Mouse (Mus musculus) testis, postnatal 14 days (tissue): ENCODE results near the gene Ap3b1.

Source experiments
- DNase-seq: peaks from one replicate; pipeline ENCODE4 v3.0.0; 2021; ENCODE audit warnings: low spot score

Gene Ap3b1

DNA sequence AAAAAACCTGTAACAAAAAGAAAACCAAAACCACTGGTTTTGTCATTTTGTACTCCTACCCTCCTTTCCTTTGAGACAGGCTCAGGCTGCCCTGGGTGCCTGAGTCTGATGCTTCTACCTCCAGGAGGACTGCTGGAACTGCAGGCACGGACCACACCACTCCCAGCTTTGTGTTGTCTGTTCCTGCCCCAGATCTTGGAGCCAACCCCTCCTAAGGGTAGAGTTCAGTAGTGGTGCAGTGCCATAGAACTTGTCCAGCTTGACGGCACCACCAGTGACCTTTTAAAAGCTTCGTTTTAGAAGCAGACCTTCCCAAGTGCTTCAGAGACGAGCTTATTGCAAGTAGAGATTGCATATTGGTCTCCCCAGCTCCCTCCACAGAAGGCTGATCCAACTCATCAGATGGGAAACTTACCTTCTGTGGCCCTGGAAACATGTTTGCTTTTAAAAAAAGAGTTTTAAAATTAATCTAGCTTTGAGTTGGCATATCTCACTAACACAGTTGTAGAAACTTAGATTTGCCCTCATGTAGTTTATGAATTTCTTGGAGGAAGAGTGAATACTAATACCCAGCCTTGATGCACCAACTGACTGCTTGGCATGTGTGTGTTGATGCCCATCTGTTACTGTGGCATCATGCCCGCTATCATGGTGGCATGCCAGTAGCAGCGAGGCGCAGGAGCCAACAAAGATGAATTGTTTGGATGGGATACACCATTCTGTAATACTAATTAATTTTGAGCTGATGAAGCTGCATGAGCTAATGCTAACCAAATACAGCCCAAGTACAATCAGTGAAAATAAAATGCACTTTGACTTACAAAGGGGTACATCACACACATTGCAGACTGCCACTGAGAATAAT, 17.0 kb downstream of the Ap3b1 start:
- no peak for DNase-seq

- DNase-seq = no peak
Observed at GRCm38 (mm10) chr13:94379006-94379405, 20.2 kb downstream of the Ap3b1 start.

DNA sequence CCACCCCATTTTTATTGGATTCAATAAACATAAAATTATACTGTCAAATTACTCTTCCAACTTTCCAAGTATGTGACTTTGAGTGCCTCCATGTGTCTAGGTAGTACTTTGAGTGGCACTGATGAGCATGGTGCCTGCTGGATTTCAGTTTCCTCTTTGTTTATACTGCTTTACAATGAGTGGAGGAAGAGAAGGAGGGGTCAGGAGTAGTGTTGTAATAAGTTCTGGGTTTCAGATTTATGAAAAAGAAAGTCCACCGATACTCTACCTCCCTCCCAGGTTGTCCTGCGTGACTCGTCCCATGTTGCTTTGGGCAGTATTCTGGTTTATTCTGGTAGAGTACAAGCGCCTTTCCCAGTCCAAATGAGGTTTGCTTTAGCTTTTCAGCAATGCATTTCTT, 22.7 kb downstream of the Ap3b1 start:
- no peak for DNase-seq

DNA sequence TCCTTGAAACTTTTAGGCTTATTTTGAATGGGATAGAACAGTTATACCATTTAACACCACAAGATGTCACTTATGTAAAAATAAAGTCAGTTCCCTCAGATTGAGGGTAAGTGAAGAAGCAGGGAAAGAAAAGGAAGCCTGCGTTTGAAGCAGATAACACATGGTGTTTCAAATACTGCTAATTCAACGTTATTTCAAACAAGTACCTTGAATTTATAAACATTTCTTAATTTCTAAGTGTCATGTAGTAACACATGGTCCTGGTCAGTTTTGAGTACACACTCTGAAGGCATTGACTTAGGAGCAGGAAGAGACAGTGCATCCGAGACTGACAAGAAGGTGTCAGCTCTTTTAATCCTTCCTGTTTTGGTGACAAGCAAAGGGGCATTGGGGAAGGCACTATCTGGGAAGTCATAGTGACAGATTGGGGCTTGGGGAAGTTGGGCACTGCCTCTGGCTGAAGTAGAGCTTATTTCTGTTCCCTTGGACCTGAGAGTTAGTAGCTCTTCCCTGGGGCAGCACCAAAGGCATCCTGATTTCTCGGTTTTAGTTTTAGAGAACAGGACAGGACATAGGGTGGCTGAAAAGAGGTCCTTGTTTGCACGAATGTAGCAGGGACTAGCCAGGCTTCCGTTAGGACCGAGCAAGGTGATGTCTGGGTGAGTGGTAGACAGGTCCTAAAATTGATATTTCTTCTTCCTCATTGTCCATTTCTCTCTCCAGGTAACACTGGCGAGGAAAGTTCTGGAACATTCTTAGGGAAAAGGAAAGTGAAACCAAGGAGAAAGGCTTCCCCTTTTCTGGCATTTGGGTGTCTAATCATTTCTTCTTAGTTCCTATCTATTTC, 23.3 kb downstream of the Ap3b1 start:
- no peak for DNase-seq

DNA sequence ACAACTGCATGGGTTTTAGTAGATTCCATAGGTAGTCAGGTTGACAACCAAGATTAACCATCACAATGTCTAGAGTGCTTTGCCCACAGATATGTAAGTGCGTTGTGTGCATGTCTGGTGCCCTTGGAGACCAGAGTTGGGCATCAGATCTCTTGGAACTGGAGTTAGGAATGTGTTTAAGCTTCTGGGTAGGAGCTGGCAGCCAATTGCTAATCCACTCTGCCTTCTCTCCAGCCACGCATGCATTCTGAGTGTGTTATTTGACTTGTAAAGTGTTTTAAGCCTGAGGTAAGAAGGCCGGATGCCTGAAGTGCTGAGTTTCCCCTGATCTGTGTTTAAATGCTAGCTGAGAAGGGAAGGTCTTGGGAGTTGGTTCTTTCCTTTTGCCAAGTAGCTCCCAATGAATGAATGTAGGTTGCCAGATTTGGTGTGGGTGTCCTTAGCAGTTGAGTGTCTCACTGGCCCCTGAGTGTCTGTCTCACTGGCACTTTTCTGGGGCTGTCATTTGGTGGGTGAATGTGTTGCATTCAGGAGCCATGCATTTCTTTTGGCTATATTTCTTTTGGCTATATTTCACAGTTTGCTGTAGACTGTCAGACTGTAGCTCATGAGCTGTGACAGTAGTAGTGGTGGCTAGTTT, 26.3 kb downstream of the Ap3b1 start:
- no peak for DNase-seq

DNA sequence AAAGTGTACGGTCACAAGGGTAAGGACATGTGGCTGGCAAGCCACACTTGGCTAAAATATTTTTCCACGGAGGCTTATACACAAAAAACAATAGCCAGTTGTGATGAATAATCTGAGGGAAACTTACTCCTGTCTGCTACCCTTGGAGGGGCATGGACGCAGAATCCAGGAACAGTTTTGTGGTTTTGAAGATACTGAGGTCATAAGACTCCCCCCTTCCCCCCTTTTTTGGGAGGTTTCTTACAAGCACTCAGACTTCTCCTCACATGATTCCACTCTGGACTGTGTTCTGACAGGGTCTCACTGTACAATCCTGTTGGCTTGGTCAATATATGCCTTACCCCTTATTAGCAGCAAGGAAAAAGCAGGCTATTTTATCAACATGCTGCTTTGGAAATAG, 29.8 kb downstream of the Ap3b1 start:
- DNase-seq = no peak

GRCm38 (mm10) chr13:94389541-94389940, 30.8 kb downstream of the Ap3b1 start:
- DNase-seq = peak; percentile 31

DNA sequence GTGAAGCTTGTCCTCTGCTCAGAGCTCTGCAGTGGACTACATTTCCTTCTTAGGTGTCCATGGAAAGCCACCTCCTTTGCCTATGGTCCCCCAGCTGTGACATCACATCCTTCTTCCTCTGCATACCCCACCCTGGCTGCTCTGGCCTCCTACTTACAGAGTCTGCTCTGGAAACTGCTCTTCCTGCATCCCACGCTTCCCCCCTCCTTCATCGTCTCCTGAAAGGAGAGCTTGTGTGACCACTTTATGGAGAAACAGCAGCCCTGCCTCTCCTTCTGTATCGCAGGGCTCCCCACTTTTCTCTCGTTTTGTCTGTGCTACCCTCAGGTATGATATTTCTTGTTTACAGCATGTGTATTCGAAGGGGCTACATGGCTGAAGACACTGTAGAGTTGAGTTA, 33.5 kb downstream of the Ap3b1 start:
- DNase-seq = no peak

- DNase-seq = no peak
Observed at GRCm38 (mm10) chr13:94394486-94394885, 35.7 kb downstream of the Ap3b1 start.

DNA sequence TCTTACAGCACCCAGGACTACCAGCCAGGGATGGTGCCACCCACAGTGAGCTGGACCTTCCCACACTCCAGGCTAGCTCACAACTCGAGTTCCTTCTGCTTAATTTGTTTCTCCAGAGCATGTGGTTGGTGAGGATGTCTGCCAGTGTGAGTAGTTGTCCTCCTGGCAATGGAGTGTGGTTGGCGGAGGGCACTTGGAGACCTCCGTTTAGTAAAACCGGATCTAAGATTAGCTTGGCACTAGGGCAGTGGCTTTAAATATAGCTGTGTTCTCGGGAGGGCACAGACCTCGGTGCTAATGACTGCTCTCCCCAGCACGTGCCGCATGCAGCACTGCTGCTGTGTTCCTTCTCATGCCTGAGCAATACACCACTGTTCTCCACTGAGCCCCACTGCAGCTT, 37.0 kb downstream of the Ap3b1 start:
- no peak for DNase-seq

GRCm38 (mm10) chr13:94396392-94396920, 37.7 kb downstream of the Ap3b1 start:
- DNase-seq = no peak

DNA sequence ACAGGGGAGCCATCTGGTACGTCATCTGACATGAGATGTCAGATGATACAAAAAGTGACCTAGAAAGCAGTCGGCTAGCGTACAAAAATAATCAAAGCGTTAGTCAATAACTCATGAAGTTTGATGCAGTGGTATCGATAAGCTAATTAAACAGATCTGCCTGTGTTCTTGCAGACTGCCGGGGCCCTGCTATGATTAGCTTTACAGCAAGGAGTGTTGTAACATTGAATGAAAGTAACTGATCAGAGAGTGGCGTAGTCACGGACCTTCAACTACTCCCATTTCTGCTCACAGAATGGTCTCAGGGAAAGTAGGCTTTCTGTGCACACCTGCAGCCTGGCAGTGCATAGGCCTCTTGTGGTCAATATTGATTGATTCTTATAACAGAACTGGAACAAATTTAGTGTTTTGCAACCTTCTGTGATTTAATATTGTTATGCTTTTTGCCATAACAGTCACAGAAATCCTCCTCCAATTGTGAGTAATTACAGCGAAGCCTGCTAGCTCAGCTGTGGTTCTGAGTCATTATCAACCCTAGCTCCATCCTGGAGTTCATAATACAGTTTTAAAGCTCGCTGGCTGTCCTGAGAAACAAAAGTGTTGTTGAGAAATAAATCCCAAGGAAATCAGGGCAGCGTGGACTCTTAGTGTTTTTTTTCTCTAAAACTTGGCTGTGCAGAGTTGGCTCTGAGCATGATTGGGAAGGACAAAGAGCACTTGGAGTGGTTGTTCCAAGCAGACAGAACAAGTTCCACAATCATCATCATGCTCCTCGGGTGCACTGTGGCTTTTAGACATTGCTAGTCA, 40.0 kb downstream of the Ap3b1 start:
- no peak for DNase-seq

- DNase-seq = no peak
Observed at GRCm38 (mm10) chr13:94400465-94400864, 41.7 kb downstream of the Ap3b1 start.

DNA sequence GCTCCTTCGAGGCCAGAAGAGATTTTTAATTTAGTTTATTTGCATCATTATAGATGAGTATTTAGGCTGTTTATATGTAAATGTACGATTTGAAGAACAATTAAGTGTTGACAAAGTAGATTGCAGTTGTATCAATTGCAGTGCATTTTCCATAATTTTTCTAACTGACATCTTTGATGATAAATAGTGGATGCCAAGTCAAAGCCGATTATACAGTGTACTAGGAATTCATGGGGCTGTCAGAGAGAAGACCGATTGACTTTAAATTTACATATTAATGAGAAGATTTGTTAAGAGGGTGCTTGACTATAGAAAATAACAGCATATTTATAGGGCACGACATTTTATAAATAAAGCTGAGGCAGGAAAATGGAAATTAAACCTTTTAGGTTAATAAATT, 64.8 kb downstream of the Ap3b1 start:
- DNase-seq = no peak

DNA sequence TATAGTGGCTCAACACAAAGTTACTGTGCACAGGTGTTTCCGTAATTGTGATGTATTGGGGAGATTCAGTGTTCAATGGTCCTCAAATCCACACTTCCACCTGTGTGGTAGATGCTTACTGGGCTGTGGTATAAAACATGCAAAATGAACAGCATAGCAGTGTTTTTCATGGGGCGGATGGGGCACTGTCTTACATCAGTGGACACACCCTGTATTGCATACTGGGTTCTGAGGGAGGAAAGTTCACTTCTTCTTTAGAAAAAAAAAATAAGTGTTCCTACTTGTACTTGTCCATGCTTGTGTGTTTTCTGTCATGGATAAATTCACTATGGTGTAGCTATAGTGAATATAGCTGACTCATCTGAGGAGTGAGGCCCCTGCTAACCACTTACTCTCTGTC, 70.8 kb downstream of the Ap3b1 start:
- no peak for DNase-seq

DNA sequence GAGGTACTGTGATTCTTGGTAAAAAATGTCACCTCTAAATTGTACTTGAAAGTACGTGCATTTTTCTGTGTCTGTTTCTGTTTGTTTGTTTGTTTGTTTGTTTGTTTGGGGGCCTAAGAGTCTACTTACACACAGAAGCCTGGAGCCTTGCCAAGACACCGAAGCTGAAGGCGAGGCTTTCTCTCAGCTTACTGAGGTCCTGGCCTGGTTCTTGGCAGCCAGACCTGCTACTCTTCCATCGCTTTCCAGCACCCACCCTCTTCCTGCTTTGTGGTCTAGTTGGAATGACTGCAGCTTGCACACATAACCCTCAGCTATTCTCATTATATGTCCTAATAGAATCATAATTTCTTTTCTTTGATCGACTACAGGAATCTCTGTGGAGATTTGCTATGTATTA, 80.6 kb downstream of the Ap3b1 start:
- DNase-seq = no peak

DNA sequence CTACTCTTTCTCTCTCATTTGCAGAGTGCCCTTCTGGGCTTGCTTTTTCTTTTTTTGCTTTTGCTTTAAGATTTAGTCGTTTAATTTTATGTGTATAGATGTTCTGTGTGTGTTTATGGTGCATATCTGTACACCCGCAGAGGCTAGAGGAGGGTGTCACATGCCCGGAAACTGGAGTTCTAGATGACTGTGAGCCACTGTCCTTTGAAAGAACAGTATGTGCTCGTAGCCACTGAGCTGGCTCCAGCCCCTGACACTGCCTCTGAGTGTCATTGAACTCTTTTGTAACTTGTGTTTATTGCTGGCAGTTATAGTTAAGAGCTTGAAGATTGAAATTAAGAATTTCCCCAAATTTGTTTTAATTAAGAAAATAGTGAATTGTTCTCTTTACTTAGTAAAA, 82.4 kb downstream of the Ap3b1 start:
- peak; percentile 19 for DNase-seq

DNA sequence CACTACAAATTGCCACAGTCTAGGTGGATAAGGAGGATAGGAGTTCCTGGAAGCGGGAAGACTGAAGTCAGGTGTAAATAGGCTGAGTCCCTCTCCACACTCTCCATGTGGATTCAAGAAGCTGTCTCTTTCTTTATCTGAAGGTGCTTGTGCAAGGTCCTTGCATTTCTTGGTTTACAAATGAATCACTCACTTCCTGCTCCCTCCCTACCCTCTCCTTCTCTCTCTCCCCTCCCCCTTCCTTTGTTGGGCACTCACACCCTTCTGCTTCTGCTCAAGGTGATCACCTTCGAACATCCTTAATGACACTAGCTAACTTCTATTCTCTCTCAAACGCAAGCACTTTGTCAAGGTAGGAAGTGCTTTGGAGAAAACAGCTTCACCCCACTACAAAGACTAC, 84.7 kb downstream of the Ap3b1 start:
- DNase-seq = no peak

DNA sequence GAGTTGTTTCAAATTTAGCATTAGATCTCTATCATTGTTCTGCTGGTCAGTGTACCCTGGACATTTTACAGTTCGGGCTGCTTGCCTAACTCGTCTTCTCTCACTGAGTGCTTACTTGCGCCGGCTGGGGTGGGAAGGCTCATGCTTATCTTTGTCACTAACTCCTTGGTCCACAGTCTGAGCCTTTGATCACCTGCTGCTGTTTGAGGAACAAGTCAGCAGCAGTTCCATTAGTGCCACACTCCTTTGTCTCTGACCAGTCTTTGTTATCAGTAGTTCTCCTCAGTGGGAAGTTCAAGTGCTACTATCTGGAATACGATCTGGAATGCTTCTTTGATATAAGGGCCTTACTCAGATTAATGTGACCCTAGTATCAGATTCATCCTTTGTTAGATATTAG, 86.3 kb downstream of the Ap3b1 start:
- no peak for DNase-seq

DNA sequence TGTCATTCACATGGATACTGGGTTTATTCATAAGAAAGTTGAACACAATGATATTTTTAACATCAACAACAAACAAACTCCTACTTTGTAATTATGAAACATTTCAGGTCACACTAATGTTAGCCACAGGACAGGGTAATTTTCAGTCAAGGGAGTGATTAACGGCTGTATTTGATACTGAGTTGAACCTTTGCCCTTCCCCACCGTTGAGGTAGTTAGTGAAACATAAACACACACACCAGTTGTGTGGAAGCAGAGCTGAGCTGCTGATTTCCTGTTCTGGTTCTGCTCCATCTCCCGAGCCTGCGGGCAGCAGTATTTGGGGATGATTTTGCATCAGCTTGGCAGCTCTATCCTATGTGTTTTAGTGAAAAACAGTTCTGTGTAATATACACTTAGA, 88.2 kb downstream of the Ap3b1 start:
- no peak for DNase-seq

GRCm38 (mm10) chr13:94449593-94449992, 90.8 kb downstream of the Ap3b1 start:
- no peak for DNase-seq

DNA sequence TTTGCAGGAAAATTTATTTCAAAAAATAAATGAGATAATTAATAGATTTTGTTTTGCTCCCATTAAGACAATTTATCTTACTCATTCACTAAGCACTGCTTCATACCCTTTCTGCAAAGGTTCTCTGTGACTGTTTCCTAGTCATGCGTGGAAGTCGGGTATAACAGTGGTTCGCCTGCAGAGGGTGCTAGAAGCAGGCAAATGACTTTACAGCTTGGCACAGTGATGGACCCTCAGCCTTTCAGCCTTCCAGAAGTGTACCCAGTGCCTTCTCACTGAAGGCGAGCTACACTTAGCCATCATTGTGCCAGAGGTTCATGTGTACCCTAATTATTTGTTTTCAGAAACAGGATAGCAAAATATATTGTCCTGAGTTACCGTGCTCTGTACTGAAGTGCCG, 92.5 kb downstream of the Ap3b1 start:
- DNase-seq = no peak
